In genomic region chr13:98015981-98016922, GRCm38 (mm10) we compare ENCODE assay signal across 7 mouse cellular contexts.
DNase-seq lines count a peak whose midpoint lies in the region; ATAC-seq lines count a peak whose summit lies in the region.

No protein-coding gene starts in this region.

- 7% methylated on average over 33 of the region's 33 CpGs for WGBS in forebrain, embryonic 13.5 days
- 5% methylated on average over 33 of the region's 33 CpGs for WGBS in midbrain, embryonic 12.5 days

- ATAC-seq in forebrain, embryonic 13.5 days, result peak; percentile 54
- ATAC-seq in midbrain, embryonic 12.5 days (ENCODE audit: low FRiP score, low read depth), result peak; percentile 66

- H3K9me3 ChIP-seq in forebrain, embryonic 13.5 days (replicated peaks), result no peaks in the 10 kb centered on the region
- H3K9me3 ChIP-seq in midbrain, embryonic 12.5 days, result no peaks in the 10 kb centered on the region

- peaks cover 16% of the 10 kb centered on the region for H3K4me1 ChIP-seq in forebrain, embryonic 13.5 days
- H3K4me1 ChIP-seq in midbrain, embryonic 12.5 days, result peaks cover 15% of the 10 kb centered on the region

- H3K27ac ChIP-seq in forebrain, embryonic 13.5 days, result peak overlapping the region; percentile 31; the same call in 1 of the 2 replicates
- H3K27ac ChIP-seq in midbrain, embryonic 12.5 days (replicated peaks), result peak overlapping the region; percentile 52

- H3K4me2 ChIP-seq in forebrain, embryonic 13.5 days, result peak overlapping the region; percentile 91
- peak overlapping the region; percentile 85 for H3K4me2 ChIP-seq in midbrain, embryonic 12.5 days (replicated peaks)

- DNase-seq in right cerebral cortex, postnatal 25 days, result peak; percentile 36
- DNase-seq in right cerebral cortex, postnatal 4 days, result no peak
- peak; percentile 87 for DNase-seq in kidney, postnatal 10 days
- DNase-seq in layer of hippocampus, adult 9-11 months, result no peak
- no peak for DNase-seq in adrenal gland, postnatal 36 days

- H3K27me3 ChIP-seq in forebrain, embryonic 13.5 days, result no peaks in the 10 kb centered on the region
- peaks cover 16% of the 10 kb centered on the region for H3K27me3 ChIP-seq in midbrain, embryonic 12.5 days

- H3K36me3 ChIP-seq in forebrain, embryonic 13.5 days (ENCODE audit: poor library complexity, severe bottlenecking), result no peaks in the 10 kb centered on the region
- no peaks in the 10 kb centered on the region for H3K36me3 ChIP-seq in midbrain, embryonic 12.5 days

- peak overlapping the region; percentile 51 for H3K4me3 ChIP-seq in forebrain, embryonic 13.5 days
- H3K4me3 ChIP-seq in midbrain, embryonic 12.5 days, result peak overlapping the region; percentile 44

- peak overlapping the region; percentile 71 for H3K9ac ChIP-seq in forebrain, embryonic 13.5 days
- H3K9ac ChIP-seq in midbrain, embryonic 12.5 days (replicated peaks), result peak overlapping the region; percentile 62

Comparison
In these comparisons a context has a peak if more than half of its experiments do, and no peak if none do; other contexts are left out.
1. DNase-seq: peak in right cerebral cortex, postnatal 25 days (single experiment) and kidney, postnatal 10 days (single experiment); none in right cerebral cortex, postnatal 4 days (single experiment), layer of hippocampus, adult 9-11 months (single experiment) and adrenal gland, postnatal 36 days (0 of 2).